Mouse (Mus musculus) gonadal fat pad, adult 2 months (tissue): ENCODE measurements at regions not wholly inside any gene's neighbourhood (a gene's known extent, or its start where the extent isn't known, plus 50 kb on each side); places are given as distances from the start of the nearest gene placed in this dataset.

ENCODE experiments used
- DNase-seq: peaks from one replicate; pipeline ENCODE4 v3.0.0-alpha.2; 2012; ENCODE audit warnings: low read depth

DNA sequence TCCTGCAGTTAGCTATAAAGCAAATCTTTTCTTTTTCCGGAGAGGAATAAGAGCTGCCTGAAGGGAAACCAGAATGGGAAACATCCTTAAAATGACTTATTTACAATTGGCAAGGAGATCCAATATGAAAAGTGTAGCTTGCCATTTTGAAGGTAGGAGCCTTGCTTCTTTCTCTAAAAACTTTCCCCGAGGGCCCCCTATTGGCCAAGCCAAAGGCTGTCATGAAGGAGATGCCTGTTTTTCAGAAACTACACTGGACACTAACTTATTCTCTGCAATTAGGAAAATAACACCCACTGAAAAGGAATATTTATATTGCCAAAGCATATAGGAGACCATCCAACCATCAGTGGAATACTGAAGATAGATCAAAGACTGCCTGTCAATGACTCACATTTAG is 312.8 kb upstream of the Thrb start:
- no peak for DNase-seq

DNA sequence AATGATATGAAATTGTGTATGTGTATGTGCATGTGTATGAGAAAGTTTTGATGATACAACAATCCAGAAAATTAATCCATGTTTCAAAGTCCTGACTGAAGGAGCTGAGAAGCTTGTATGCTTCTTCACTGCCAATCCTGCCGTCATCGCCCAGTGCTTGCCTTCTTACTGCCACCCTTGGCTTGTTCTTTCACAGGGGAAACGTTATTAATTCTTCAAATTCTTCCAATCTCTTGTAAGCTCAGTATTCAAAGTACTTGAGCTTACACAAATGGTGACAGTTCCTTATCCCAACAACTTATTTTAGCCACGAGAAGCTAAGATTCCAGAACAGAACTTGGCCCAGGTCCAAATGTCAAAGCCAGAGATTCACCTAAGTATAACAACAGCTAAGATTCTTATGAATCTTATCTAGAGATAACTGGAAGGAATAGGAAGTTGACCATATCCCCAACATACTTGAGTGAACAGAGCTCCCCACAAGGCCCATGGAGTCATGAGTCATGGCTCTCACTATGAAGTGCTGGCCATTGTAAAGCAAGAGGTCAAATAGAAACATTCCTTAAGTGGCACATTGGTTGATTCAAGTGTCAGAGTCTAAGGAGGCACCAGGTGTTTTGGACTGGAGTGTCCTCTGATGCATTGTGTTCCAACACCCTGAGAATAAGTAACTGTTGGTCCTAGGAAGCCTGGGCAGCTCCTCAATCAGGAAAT is 307.6 kb upstream of the Thrb start:
- DNase-seq: no peak

DNA sequence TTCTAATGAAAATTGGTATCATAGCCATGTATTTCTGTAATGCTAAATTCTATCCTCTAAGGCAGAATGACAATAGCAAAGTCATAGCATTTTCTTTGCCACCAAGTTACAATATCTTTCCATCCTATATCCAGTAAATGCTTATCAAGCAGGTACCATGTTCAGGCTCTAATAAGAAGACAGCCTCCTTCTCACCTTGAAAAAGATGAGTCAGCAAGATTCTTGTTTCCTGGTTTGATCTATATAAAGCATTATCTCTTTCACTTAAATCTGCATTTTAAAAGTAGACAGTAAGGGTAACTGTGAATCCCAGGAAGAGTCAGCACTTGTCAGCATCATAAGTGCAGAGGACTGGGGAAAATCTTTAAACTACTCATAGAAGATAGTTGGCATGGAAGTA is 298.2 kb upstream of the Thrb start:
- no peak for DNase-seq

DNA sequence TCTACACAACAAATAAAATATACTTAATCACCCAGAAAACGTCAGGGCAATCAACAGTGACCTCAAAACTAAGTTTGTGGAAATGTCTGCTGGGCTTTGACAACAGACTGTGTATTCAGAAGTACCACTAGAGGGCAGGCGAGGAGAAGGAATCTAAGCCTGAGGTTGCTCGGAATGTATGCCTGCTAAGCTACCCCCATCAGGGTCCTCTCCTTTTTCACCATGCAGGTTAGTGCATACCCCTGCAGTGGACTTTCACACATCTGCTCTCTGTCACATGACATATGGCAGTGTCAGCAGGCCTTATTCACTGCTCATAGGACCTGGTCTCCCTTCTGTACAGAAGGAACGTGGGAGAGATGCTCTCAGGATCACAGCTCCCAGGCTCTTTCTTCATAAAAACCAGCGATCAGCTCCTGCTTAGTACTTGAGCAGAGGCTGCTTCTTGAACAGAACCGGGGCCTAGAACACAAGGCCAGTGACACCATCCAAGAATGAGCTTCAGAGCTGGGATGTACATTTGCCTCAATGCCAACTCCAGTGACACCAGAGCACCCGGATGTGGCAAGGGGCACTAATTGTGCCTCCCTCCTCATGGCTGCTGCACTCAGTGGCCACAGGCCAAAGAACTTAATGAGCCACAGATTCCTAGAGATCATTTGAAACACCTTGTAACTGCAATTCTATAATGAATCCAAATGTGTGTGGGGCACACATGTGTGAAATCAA is 257.1 kb upstream of the Thrb start:
- DNase-seq: no peak

DNA sequence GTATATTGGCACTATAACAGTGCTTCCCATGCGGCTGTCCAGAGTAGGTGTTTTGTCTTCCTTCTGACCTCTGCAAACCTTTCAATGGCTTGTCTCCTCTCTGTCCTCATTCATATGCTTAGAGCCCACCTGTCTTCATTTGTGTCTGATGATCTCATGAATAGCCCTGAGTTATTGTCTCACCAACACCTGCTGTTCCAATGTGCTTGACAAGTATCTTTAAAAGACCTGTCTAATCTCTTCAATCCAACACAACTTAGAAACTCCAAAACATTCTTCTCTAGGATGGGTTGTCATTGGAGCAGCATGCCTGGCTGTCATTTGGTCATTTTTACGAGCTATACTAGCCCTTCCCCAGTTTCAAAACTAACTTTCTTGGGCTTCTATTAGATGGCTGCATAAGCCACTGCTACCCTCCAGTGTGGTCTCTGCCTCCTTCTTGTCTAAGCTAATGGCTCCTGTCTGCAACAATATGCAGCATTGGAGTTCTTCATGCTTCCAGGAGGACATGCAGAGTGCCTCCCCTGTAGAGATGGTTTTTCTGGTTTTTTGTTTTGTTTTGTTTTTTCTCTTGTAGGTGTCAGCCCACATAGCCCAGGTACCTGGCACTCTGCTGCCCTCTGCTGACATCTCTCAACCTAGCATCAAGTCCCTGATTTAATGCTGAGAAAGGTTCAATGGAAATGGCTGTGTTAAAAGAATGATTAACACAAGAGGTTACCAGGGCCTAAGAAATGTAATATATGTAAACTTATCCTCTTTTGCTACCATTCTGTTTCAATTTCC is 254.3 kb upstream of the Thrb start:
- no peak for DNase-seq

DNA sequence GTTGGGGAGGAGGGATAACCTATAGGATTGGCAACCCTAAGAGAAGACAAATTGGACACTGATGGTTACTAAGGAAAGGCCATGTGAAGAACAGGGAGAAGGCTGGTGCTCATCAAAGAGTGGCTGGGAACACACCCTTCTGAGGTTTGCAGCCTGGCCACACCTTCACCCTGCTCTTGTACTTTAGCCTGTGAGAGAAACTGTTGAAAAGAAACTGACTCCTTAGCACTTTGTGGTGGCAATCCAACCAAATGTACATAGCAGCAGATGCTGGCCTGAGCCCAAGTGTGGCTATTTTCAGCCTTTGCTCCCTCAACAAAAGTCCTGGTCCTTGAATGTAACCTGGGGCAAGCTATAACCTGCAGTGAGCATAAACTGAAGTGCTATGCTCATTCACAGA is 253.2 kb upstream of the Thrb start:
- DNase-seq: no peak

DNA sequence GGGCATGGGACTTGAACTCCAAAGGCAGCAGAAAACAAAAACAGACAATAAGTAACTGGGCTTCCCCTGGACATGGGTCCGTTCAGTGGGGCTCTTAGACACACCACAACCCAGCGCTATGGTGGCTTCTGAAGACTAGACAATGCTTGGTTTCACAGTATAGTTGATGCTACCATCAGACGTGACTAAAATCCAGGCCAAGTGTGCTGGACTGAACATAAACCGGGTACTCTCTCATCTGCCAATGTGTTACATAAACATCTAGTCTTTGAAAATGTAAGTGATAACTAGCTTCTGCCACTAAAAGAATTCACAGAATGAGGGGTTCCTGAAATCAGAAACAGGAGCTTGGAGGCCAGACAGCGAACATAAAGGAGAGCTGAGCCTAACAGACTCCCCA is 251.7 kb upstream of the Thrb start:
- DNase-seq: no peak

DNA sequence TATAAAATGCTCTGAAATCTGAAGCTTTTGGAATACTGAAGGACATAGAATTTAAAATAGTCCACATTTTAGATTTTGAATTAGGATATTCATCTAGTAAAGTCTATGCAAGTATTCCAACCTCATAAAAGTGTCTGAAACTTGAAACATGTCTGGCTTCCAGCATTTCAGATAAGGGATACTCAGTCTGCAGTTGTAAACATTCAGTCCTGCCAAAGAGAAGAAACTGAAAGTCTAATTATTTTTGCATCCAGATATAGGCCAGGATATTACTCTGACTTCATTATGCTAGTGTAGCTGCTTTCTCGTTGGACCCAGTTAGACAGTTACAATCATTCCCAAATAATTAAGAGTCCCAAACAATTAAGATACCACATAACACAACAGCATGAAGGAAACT is 251.2 kb upstream of the Thrb start:
- no peak for DNase-seq

DNA sequence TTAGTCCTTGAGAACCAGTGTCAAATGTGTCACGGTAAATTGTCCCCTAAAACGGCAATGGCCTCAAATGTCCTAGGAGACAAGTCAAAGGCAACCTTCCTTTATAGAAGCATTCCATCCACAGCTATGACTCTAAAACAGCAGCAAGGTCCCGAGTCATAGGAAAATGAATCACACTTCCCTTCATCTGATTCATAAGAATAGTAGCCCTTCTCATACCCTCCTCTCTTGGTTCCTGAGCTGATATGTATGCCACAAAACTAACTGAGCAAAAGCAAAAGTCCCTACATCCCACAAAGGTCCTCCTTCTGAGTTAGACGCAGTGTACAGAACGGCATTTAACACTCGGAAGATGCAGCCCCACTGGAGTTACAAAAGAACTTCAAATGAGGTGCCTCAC is 250.6 kb upstream of the Thrb start:
- no peak for DNase-seq

DNA sequence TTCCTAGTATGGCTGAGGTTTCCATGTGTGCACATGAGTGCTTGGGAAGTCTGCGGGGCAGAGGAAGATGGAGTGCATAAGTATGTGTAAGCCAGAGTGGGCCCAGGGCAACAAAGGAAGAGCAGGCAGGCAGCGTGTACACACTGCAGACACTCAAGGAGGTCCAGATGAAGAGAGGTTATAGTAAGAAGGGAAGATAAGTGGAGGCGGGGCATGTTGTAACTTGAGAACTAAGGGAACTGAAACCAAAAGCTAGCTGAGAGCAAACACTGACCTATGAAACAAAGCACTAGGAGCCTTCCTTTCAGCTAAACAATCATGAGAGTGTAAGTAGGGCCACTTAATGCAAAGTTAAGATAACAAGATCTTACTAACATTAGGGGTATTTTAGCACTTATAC is 249.3 kb upstream of the Thrb start:
- no peak for DNase-seq

DNA sequence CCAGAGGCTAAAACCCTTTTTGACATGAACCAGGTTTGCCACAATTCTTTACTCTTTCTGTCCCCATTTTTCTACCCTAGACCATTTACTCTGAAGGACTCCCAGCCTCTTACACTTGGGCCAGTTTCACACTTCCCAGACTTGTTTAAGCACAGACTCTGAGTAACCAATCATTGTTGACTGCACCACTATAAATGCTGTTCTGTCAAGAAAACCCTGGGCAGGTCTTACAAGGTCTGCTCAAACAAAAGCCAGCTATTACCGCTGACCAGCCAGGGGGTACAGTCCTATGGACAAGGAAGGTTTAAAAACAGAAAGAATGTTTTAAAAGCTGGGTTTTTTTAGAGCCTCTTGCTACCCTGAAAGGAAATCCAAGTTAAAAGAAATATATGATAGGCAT is 248.8 kb upstream of the Thrb start:
- DNase-seq: no peak

DNA sequence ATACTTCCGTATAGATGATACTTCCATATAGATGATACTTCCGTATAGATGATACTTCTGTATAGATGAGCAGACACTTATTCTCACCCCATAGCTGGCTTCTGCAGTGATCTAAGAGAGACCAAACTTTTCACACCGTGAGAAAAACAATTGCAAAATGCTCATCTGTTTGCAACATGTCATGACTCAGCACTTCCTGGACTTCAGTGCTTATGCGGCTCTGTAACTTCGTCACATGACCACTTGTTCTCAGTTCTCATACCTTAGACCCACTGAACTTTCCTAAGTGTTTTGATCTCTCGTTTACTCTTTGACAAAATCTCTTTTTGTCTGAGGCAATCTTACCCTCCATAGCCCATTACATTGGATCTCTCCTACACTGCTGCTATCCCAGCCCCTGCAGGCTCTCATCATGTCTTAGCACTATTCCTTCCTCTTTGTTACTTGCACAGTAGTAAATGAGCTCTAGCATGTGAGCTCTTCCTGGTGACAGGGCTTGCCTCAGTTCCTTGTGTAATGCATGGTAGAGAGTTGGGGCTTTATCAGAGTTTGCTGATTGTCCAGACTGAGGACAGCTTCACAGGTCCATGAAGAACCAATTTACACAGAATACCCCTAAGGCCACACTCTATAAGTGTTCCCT is 245.7 kb upstream of the Thrb start:
- DNase-seq: no peak

DNA sequence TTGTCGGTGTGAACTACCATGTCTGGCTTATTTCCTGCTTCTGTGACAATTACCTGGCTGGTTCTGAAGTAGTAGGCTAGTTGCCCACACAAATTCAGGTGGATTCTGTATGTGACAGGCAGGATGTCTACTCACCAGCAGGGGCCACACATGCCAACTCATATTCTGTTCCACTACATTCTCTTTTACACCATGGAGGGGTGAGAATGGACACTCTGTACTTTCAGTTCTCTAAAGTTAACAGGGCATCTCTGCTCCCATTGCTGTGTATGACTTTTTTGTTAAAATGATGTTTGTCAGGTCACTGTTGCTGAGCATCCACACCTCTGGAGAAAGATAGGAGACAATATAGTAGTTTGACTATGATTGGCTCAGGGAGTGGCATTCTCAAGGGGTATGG is 232.3 kb upstream of the Thrb start:
- DNase-seq: no peak

DNA sequence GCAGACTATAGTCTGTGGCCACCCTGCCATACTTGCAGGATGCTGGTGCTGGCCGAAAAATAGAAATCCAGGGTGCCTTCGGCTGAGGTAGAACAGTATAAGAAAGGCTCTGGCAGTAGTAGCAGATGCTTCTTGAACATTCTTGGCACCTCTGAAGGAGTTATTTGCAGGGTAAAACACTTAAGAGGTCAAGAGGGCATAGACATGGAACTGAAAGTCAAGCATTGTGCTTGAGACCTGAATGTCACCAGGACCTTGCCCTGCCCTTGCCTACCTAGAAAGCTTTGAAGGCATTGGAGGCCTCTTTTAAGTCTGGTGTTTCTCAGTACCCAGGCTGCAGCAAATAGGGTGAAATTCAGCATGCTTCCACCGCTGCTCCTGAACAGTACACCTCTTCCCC is 230.9 kb upstream of the Thrb start:
- DNase-seq: no peak

DNA sequence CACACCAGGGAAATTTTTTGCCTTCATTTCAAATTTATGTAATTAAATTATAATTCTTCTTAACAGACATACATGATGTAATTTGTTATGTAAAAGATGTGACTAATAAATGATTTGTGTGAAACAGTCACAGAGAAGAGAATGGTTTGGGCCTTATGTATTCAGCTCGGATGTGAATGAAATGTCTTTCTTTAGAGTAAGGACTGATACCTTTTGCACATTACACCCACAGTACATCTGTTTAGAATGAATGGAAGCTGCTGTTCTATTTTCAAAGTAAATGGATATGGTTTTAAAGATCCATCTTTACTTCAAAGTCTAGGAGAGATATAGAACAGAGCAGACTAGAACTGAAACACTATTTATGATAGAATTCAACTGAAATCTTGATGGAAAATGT is 226.7 kb upstream of the Thrb start:
- DNase-seq: no peak

DNA sequence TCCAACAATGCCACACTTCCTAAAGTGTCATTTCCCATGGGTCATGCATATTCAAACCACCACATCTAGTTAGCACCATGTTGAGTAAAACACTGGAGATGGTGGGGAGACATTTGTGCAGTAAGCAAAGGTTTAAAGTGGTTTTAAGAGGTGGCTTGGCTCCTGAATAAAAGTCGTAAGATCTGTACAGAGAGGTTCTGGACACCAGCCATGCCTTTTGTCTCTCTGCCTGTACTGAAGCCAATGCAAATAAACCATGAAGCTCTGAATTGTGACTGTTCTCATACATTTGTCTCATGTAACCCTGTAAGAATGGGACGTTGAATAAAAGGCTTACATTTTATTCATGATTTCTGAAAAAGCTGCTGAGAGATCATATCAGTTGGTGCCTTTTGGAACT is 202.1 kb upstream of the Thrb start:
- no peak for DNase-seq

DNA sequence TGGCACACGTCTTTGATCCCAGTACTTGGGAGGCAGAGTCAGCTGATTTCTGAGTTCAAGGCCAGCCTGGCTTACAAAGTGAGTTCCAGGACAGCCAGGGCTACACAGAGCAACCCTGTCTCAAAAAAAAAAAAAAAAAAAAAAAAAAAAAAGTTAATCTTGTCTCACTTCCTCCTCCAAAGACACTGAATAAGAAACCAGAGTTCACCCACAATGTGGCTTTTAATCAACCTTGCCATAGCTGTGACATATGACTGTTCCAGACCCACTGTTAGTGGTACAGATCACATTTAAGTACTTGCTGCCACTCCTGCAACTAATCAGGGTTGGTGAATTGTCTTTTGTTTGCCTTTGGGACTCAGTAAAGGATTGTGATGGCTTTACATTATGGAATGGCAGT is 181.1 kb upstream of the Thrb start:
- DNase-seq: no peak

DNA sequence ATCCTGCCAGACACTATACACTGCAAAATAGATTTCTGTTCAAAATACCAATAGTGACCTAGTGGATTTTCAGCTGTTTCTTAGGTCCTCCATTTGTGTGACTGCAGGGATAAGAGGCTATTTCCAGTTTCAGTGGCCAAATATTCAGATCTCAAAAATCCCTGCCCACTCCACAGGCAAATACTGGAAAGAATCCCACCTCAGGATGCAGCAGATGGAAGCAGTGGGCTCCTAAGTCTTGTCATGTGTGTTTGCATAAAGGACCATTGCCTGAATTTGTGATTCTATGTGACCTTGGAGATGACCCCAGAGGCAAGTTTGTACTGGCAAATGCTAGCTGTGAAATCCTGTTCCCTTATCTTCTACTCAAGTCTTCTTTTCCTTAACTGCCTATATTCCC is 175.2 kb upstream of the Thrb start:
- DNase-seq: no peak

DNA sequence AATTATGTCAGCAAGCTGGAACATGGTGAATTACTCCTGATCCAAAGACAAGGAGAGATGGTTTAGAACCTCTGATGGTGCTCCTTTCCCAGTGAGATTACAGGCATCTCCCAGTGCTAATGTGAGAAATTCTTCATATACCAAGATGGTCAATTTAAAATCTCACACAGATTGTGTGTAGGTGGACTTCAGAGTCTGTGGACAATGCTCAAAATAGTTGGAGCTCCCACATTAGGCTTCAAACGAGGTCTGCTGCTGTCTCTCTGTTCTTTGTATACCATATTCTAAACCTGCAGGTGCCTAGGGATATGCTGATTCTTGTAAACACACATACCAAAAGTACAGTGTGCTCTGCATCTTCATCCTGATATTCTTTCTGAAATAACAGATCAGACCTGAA is 146.3 kb upstream of the Thrb start:
- no peak for DNase-seq

DNA sequence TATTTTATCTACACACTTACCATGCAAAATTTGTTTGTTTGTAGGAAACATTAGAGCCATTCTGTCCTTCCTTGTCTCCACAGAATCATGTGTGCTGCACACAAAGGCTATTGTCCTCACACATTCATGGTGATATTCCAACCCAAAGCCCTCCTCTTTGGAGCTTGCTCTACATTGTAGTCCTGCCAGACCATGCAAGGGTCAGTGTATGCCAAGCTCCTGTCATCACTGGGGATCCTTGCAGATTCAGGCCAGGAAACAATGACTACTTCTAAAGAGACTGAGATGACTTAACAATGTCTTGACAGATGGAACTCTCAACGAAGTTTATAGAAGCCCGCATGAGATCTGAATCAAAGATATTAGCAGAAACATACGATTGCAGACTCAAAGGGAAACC is 137.4 kb upstream of the Thrb start:
- DNase-seq: no peak

DNA sequence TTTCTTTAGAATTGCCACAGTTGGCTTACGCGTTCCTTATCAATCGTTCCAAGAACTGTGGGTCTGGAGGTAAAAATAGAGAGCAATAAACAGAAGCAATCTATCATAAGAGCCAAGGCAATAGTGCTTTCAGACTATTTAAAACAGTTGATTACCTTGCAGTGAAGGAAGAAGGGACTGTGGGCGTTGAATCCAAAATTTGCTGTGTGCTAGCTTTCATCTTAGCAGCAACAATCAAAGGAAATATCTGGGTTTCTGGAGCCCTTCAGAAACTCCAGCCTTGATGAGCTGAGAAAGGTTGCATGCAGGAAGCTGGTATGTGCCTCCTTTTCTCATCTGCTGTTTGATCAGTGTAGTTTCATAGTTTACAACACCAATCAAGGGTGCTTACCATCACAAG is 136.1 kb upstream of the Thrb start:
- no peak for DNase-seq

DNA sequence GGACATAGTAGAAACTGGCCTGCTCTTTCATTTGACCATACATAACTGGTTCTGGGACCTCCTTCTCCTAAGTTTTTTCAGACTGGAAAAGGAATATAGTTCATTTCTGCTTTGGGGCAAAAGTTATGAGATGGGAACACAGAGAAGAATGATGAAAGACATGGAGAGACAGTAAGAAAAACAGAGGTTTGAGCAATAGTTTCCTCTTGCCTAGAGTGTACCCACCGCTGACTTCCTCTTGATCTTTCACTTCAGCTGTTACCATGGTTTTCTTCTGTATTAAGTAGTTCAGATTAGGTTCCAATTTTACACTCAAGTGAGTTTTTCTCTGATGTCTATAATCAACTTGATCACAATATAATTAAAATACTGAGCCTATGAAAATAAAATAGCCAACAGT is 120.7 kb upstream of the Thrb start:
- no peak for DNase-seq

DNA sequence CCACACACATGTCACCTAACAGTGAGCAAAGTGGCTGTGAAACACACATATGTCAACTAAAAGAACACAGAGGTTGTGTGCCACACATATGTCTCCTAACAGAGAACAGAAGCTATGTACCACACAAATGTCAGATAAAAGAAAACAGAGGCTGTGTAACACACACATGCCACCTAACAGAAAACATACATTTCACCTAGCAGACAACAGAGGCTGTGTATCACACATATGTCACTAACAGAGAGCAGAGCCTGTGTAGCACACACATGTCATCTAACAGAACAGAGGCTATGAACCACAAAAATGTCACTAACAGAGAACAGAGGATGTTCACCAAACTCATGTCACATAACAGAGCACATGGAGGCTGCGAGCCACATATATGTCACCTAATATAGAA is 103.6 kb upstream of the Thrb start:
- no peak for DNase-seq
